Mouse (Mus musculus) liver, embryonic 14.5 days (tissue): ENCODE measurements at regions not wholly inside any gene's neighbourhood (a gene's known extent, or its start where the extent isn't known, plus 50 kb on each side); places are given as distances from the start of the nearest gene placed in this dataset.

Experiments used
- ATAC-seq: fragments of 200-750 bp; cut with Nextera tagmentation; 2 replicates; pipeline ENCODE4 v1.8.0; 2017; ENCODE audit warnings: moderate number of reproducible peaks, mild to moderate bottlenecking, moderate library complexity; ENCODE audit not compliant: insufficient read depth
- DNase-seq, 3 experiments: peaks; one replicate each; pipeline ENCODE4 v3.0.0-alpha.2; 2012 to 2013; ENCODE audit warnings: low read depth in 3 of 3, low spot score in 3 of 3
- H3K27ac ChIP-seq: fragments of 300-500 bp; sonication (generic); 2 replicates; pipeline ENCODE4 v1.5.1; 2014; ENCODE audit warnings: moderate library complexity, mild to moderate bottlenecking, control low read depth, inconsistent platforms
- H3K27me3 ChIP-seq: fragments of 300-500 bp; sonication (generic); 2 replicates; pipeline ENCODE4 v1.6.1; 2014; ENCODE audit warnings: mild to moderate bottlenecking, low read length, moderate library complexity; ENCODE audit not compliant: control insufficient read depth, insufficient read depth
- H3K36me3 ChIP-seq: fragments of 300-500 bp; sonication (generic); replicated peaks from 2 replicates; pipeline ENCODE4 v1.6.1; 2014; ENCODE audit warnings: low read depth; ENCODE audit not compliant: control insufficient read depth, insufficient read depth
- H3K4me1 ChIP-seq, 2 experiments: fragments of 200-500 bp in 1 of 2; fragments of 300-500 bp in 1 of 2; sonication (generic) in 1 of 2; replicated peaks; 2 replicates each; pipeline ENCODE4 v1.6.1; 2012 to 2014; ENCODE audit warnings: antibody characterized with exemption in 1 of 2, inconsistent platforms in 1 of 2, low read length in 1 of 2; ENCODE audit not compliant: control insufficient read depth in 2 of 2, insufficient read depth in 2 of 2
- H3K4me2 ChIP-seq: fragments of 300-500 bp; sonication (generic); 2 replicates; pipeline ENCODE4 v1.6.1; 2014; ENCODE audit warnings: low read depth, mild to moderate bottlenecking, control low read depth, moderate library complexity
- H3K4me3 ChIP-seq, 2 experiments: fragments of 200-500 bp in 1 of 2; fragments of 300-500 bp in 1 of 2; sonication (generic) in 1 of 2; 2 replicates each; pipeline ENCODE4 v1.5.1; 2012 to 2014; ENCODE audit warnings: low read depth in 2 of 2, low read length in 2 of 2, mild to moderate bottlenecking in 2 of 2, control low read depth in 1 of 2, inconsistent platforms in 1 of 2, moderate library complexity in 1 of 2; ENCODE audit not compliant: insufficient read depth in 1 of 2
- H3K9ac ChIP-seq: fragments of 300-500 bp; sonication (generic); replicated peaks from 2 replicates; pipeline ENCODE4 v1.6.1; 2014; ENCODE audit warnings: mild to moderate bottlenecking, control low read depth, moderate library complexity
- H3K9me3 ChIP-seq: fragments of 300-500 bp; sonication (generic); 2 replicates; pipeline ENCODE4 v1.6.1; 2016; ENCODE audit warnings: low read length, mixed read lengths; ENCODE audit not compliant: control insufficient read depth
- CTCF ChIP-seq: IDR thresholded peaks from 2 replicates; pipeline ENCODE4 v1.5.1; 2016; ENCODE audit warnings: antibody characterized with exemption, low read depth, control low read depth
- EP300 ChIP-seq: IDR thresholded peaks from 2 replicates; pipeline ENCODE4 v1.6.1; 2016; ENCODE audit warnings: antibody characterized with exemption, low read depth
- WGBS: fragments of 180-500 bp; shearing (Covaris S2); extraction: QIAGEN DNeasy Blood & Tissue Kit; methylation state at CpG from one replicate; pipeline ENCODE4 v1.1.7; 2014; ENCODE audit not compliant: insufficient replicate concordance; 5-methylcytosine and 5-hydroxymethylcytosine counted together

GRCm38 (mm10) chr9:50257162-50257561 is 87.6 kb downstream of the Rpl10-ps3 start:
- WGBS = 44% methylated on average over 3 of the region's 3 CpGs
- no peaks in the 10 kb centered on the region for H3K36me3 ChIP-seq
- ATAC-seq (no peak), DNase-seq (no peak)
- no peaks in the 10 kb centered on the region for H3K9me3 ChIP-seq
- no peak for TF ChIP-seq CTCF
- TF ChIP-seq EP300 = no peak
- H3K27ac ChIP-seq = no peak overlapping the region
- H3K4me1 ChIP-seq = no peaks in the 10 kb centered on the region
- H3K4me2 ChIP-seq = no peak overlapping the region
- no peaks in the 10 kb centered on the region for H3K27me3 ChIP-seq
- H3K4me3 ChIP-seq = no peak overlapping the region
- no peak overlapping the region for H3K9ac ChIP-seq

- DNase-seq (no peak), ATAC-seq (no peak)
- 57% methylated on average over 5 of the region's 5 CpGs for WGBS
- no peak for TF ChIP-seq CTCF
- TF ChIP-seq EP300 = no peak
- Histone ChIP-seq H3K9ac (no peak overlapping the region), H3K4me3 (no peak overlapping the region), H3K4me1 (no peaks in the 10 kb centered on the region), H3K9me3 (no peaks in the 10 kb centered on the region), H3K36me3 (no peaks in the 10 kb centered on the region), H3K4me2 (no peak overlapping the region), H3K27ac (no peak overlapping the region), H3K27me3 (no peaks in the 10 kb centered on the region)
Observed at GRCm38 (mm10) chr9:50244982-50245671, 99.6 kb downstream of the Rpl10-ps3 start.

- Histone ChIP-seq H3K4me2 (no peak overlapping the region), H3K9me3 (no peaks in the 10 kb centered on the region), H3K27me3 (no peaks in the 10 kb centered on the region), H3K36me3 (no peaks in the 10 kb centered on the region), H3K4me3 (no peak overlapping the region), H3K27ac (no peak overlapping the region), H3K9ac (no peak overlapping the region), H3K4me1 (no peaks in the 10 kb centered on the region)
- DNase-seq (no peak), ATAC-seq (no peak)
- 45% methylated on average over 8 of the region's 8 CpGs for WGBS
- TF ChIP-seq CTCF = no peak
- TF ChIP-seq EP300 = no peak
Observed at GRCm38 (mm10) chr9:50240923-50241322, 103.8 kb downstream of the Rpl10-ps3 start.

- Histone ChIP-seq H3K27me3 (no peaks in the 10 kb centered on the region), H3K9me3 (no peaks in the 10 kb centered on the region), H3K4me1 (no peaks in the 10 kb centered on the region), H3K27ac (no peak overlapping the region), H3K4me2 (no peak overlapping the region), H3K4me3 (no peak overlapping the region), H3K36me3 (no peaks in the 10 kb centered on the region), H3K9ac (no peak overlapping the region)
- ATAC-seq = no peak
- no peak for DNase-seq
- TF ChIP-seq CTCF (no peak), EP300 (no peak)
- 47% methylated on average over 1 of the region's 1 CpGs for WGBS
Observed at GRCm38 (mm10) chr9:50235908-50236307, 108.9 kb downstream of the Rpl10-ps3 start.

DNA sequence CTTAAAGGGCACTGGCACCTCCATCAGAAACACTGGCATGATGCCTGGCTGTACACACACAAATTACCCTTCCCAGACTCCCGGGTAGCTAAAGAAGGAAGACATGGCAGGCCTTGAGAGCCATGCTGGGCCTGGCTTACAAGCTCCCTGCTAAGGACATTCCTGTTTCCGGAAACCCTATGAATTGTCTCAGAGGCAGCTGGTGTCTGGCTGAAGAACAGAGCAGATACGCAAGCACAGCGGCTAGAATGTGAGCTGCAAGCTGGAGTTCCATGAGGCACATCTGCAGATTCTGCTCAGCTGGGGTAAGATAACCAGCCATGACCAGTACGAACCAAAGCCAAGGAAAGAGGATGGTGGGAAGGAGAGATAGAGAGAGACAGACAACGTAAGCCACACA is 110.1 kb downstream of the Rpl10-ps3 start:
- no peaks in the 10 kb centered on the region for H3K27me3 ChIP-seq
- H3K36me3 ChIP-seq = no peaks in the 10 kb centered on the region
- ATAC-seq (no peak), DNase-seq (no peak)
- WGBS = 63% methylated on average over 6 of the region's 6 CpGs
- H3K9me3 ChIP-seq = no peaks in the 10 kb centered on the region
- no peak overlapping the region for H3K9ac ChIP-seq
- H3K4me3 ChIP-seq = no peak overlapping the region
- no peak overlapping the region for H3K4me2 ChIP-seq
- H3K27ac ChIP-seq = no peak overlapping the region
- H3K4me1 ChIP-seq = no peaks in the 10 kb centered on the region
- TF ChIP-seq CTCF (no peak), EP300 (no peak)
